Mouse (Mus musculus) right cerebral cortex, postnatal 14 days (tissue): ENCODE results near the gene Slc24a3.

ENCODE experiments used
- DNase-seq: peaks from one replicate; pipeline ENCODE4 v3.0.0; 2022

The Slc24a3 gene

GRCm38 (mm10) chr2:145291473-145291872, 123.9 kb downstream of the Slc24a3 start:
- no peak for DNase-seq

GRCm38 (mm10) chr2:145292196-145292595, 124.6 kb downstream of the Slc24a3 start:
- no peak for DNase-seq

- DNase-seq = no peak
Observed at GRCm38 (mm10) chr2:145292816-145293215, 125.3 kb downstream of the Slc24a3 start.

- DNase-seq = no peak
Observed at GRCm38 (mm10) chr2:145296906-145297305, 129.4 kb downstream of the Slc24a3 start.

- DNase-seq = no peak
Observed at GRCm38 (mm10) chr2:145299914-145300699, 132.6 kb downstream of the Slc24a3 start.

GRCm38 (mm10) chr2:145307231-145307883, 139.8 kb downstream of the Slc24a3 start:
- no peak for DNase-seq

GRCm38 (mm10) chr2:145318916-145319315, 151.4 kb downstream of the Slc24a3 start:
- DNase-seq = no peak

GRCm38 (mm10) chr2:145321287-145321686, 153.7 kb downstream of the Slc24a3 start:
- DNase-seq = no peak

GRCm38 (mm10) chr2:145321755-145322154, 154.2 kb downstream of the Slc24a3 start:
- DNase-seq = no peak

GRCm38 (mm10) chr2:145324477-145324876, 156.9 kb downstream of the Slc24a3 start:
- DNase-seq = no peak

- no peak for DNase-seq
Observed at GRCm38 (mm10) chr2:145325852-145326251, 158.3 kb downstream of the Slc24a3 start.

- DNase-seq = no peak
Observed at GRCm38 (mm10) chr2:145326544-145326943, 159.0 kb downstream of the Slc24a3 start.

GRCm38 (mm10) chr2:145329756-145330155, 162.2 kb downstream of the Slc24a3 start:
- DNase-seq = peak; percentile 10

- no peak for DNase-seq
Observed at GRCm38 (mm10) chr2:145331525-145331924, 164.0 kb downstream of the Slc24a3 start.

- no peak for DNase-seq
Observed at GRCm38 (mm10) chr2:145333466-145333865, 165.9 kb downstream of the Slc24a3 start.

GRCm38 (mm10) chr2:145336406-145336805, 168.9 kb downstream of the Slc24a3 start:
- no peak for DNase-seq

GRCm38 (mm10) chr2:145340816-145341215, 173.3 kb downstream of the Slc24a3 start:
- no peak for DNase-seq

GRCm38 (mm10) chr2:145342956-145343355, 175.4 kb downstream of the Slc24a3 start:
- no peak for DNase-seq

GRCm38 (mm10) chr2:145344521-145344920, 177.0 kb downstream of the Slc24a3 start:
- DNase-seq = no peak

- no peak for DNase-seq
Observed at GRCm38 (mm10) chr2:145353801-145354200, 186.2 kb downstream of the Slc24a3 start.

GRCm38 (mm10) chr2:145358236-145358942, 190.8 kb downstream of the Slc24a3 start:
- no peak for DNase-seq

GRCm38 (mm10) chr2:145363604-145364003, 196.1 kb downstream of the Slc24a3 start:
- no peak for DNase-seq

GRCm38 (mm10) chr2:145368701-145369100, 201.1 kb downstream of the Slc24a3 start:
- DNase-seq = no peak

GRCm38 (mm10) chr2:145370795-145371194, 203.2 kb downstream of the Slc24a3 start:
- DNase-seq = no peak
